Mouse (Mus musculus) olfactory bulb, adult 2 months (tissue): Measurements from ENCODE around the gene Hes7.

ENCODE experiments used
- CTCF ChIP-seq: fragments of 200-500 bp; IDR thresholded peaks from 2 replicates; pipeline ENCODE4 v1.5.1; 2012; ENCODE audit warnings: low read depth, mild to moderate bottlenecking, low read length, moderate library complexity; ENCODE audit not compliant: insufficient read depth
- POLR2A ChIP-seq: fragments of 200-500 bp; IDR thresholded peaks from 2 replicates; pipeline ENCODE4 v1.6.1; 2012; ENCODE audit warnings: mild to moderate bottlenecking, low read depth, low read length, moderate library complexity; ENCODE audit not compliant: insufficient read depth

DNA sequence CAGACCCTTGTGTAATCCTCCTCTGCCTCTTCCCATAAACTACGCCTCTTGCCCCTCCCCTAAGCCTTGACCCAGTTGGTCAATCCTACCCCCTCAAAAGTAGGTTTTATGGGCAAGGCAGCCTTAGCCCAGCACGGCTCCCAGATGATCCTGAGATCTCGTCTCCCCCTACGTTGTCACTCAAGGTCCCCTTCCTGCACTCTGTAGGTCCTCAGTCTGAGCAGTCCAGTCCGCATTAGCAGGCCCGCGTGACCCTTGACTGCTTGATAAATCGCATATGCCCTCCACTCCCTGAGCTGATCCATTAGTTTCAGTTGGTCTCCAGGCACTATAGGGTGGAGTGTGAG, 14.4 kb downstream of the Hes7 start:
- no peak for TF ChIP-seq CTCF
- TF ChIP-seq POLR2A = no peak
